Mouse (Mus musculus) embryo, embryonic 9.5 days (tissue): ENCODE measurements around the gene Hoxb4.
A peak's percentile ranks its signal among the peaks of the same experiment; 100 is the strongest.

Source experiments
- DNase-seq: peaks from one replicate; pipeline ENCODE4 v3.0.0-alpha.2; 2017; ENCODE audit errors: extremely low spot score

The Hoxb4 gene

GRCm38 (mm10) chr11:96333241-96334001 is 15.4 kb downstream of the Hoxb4 start:
- DNase-seq = no peak

GRCm38 (mm10) chr11:96334002-96334364 is 15.9 kb downstream of the Hoxb4 start:
- DNase-seq = no peak

- DNase-seq = no peak
Measured at GRCm38 (mm10) chr11:96334998-96335397, 16.9 kb downstream of the Hoxb4 start.

GRCm38 (mm10) chr11:96336597-96336996 is 18.5 kb downstream of the Hoxb4 start:
- DNase-seq = no peak

GRCm38 (mm10) chr11:96337026-96337425 is 19.0 kb downstream of the Hoxb4 start:
- no peak for DNase-seq

- DNase-seq = no peak
Measured at GRCm38 (mm10) chr11:96338957-96339855, 21.1 kb downstream of the Hoxb4 start.

GRCm38 (mm10) chr11:96340698-96341365 is 22.8 kb downstream of the Hoxb4 start:
- no peak for DNase-seq

- no peak for DNase-seq
Measured at GRCm38 (mm10) chr11:96341701-96342575, 23.9 kb downstream of the Hoxb4 start.

GRCm38 (mm10) chr11:96342576-96342930 is 24.5 kb downstream of the Hoxb4 start:
- no peak for DNase-seq

- DNase-seq = no peak
Measured at GRCm38 (mm10) chr11:96343206-96343745, 25.2 kb downstream of the Hoxb4 start.

- DNase-seq = no peak
Measured at GRCm38 (mm10) chr11:96344061-96344877, 26.2 kb downstream of the Hoxb4 start.

GRCm38 (mm10) chr11:96344878-96345159 is 26.8 kb downstream of the Hoxb4 start:
- no peak for DNase-seq

- peak; percentile 55 for DNase-seq
Measured at GRCm38 (mm10) chr11:96345220-96345892, 27.3 kb downstream of the Hoxb4 start.

- DNase-seq = peak; percentile 62
Measured at GRCm38 (mm10) chr11:96345893-96346806, 28.1 kb downstream of the Hoxb4 start.

- DNase-seq = no peak
Measured at GRCm38 (mm10) chr11:96346916-96347520, 29.0 kb downstream of the Hoxb4 start.

GRCm38 (mm10) chr11:96347717-96348116 is 29.6 kb downstream of the Hoxb4 start:
- DNase-seq = no peak

- DNase-seq = peak; percentile 72
Measured at GRCm38 (mm10) chr11:96348141-96348928, 30.3 kb downstream of the Hoxb4 start.

- DNase-seq = no peak
Measured at GRCm38 (mm10) chr11:96348988-96349387, 30.9 kb downstream of the Hoxb4 start.
